9 mouse cellular contexts compared by ENCODE assay signal in the genomic region with DNA sequence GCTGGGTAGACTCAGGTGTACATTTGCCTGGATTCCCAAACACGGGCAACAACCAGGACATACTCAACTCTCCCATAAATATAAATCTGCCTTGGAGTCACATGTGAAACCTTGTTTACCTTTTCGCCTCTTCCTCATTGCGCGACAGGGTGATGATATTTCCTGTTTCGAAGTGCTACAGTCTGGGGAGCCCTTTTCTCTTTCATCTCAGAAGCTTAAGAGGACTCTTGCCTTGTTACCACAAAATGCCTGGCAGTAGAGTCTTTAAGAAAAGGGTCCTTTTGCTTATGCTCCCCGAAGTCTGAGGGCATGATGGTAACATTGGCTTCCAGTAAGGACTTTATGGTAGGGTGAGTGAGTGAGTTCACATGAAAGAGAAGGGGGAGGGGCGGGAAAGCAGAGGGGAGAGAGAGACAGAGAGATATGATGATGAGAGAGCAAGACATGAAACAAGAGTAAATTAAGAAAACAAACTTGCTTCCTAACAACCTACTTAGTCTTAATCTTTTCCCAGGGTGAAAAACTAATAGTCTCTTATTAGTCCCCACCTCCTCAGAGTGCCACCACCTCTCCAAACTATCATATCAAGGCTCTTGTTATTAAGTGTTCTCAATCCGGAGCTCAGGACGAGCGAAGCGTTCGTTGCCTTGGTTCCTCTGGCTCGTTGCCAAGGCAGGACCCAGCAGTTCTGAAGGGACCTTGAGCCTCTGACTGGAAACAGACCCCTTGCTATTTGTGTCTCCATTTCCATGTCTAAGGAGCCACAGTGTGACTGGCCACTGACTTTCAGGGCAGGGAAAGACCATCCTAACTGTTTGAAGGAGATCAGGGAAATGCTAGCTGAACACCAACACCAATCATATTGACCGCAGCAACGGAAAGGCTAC.
DNase-seq lines count a peak whose midpoint lies in the region; ATAC-seq lines count a peak whose summit lies in the region.
"Had no signal": no experiment of that assay in that cellular context is flagged by ENCODE, and none has a peak within 500 bp of the region (broad histone marks: within the 10 kb centered on the region; RNA-seq: fewer than 3 reads in every experiment).

No protein-coding gene starts in this region.

- no peaks in the 10 kb centered on the region for H3K36me3 ChIP-seq in forebrain, embryonic 14.5 days (ENCODE audit: control insufficient read depth, insufficient read depth, low read length)
- H3K36me3 ChIP-seq in forebrain, embryonic 12.5 days (replicated peaks), result no peaks in the 10 kb centered on the region
- H3K36me3 ChIP-seq in macrophage (ENCODE audit: inconsistent target), result no peaks in the 10 kb centered on the region
- H3K36me3 ChIP-seq: G1E had no signal

- 64% methylated on average over 15 of the region's 15 CpGs for WGBS in forebrain, embryonic 14.5 days
- 72% methylated on average over 15 of the region's 15 CpGs for WGBS in forebrain, embryonic 12.5 days
- WGBS in macrophage (ENCODE audit: missing documents), result 68% methylated on average over 14 of the region's 15 CpGs

- intact Hi-C loops in left cerebral cortex, postnatal 36 days (cut with DNase I), result no loop called here

- H3K27me3 ChIP-seq in forebrain, embryonic 14.5 days (replicated peaks; ENCODE audit: control insufficient read depth, insufficient read depth, low read length), result no peaks in the 10 kb centered on the region
- no peaks in the 10 kb centered on the region for H3K27me3 ChIP-seq in forebrain, embryonic 12.5 days

- no peak for ATAC-seq in forebrain, embryonic 14.5 days
- no peak for ATAC-seq in forebrain, embryonic 12.5 days (ENCODE audit: low FRiP score)

- no peaks in the 10 kb centered on the region for H3K79me2 ChIP-seq in macrophage (ENCODE audit: inconsistent target)

- no peaks in the 10 kb centered on the region for H3K9me3 ChIP-seq in forebrain, embryonic 14.5 days (replicated peaks; ENCODE audit: control insufficient read depth, low read length)
- no peaks in the 10 kb centered on the region for H3K9me3 ChIP-seq in forebrain, embryonic 12.5 days
- H3K9me3 ChIP-seq: G1E had no signal

- no peak overlapping the region for H3K4me3 ChIP-seq in forebrain, embryonic 14.5 days (ENCODE audit: low read depth, low read length)
- no peak overlapping the region for H3K4me3 ChIP-seq in forebrain, embryonic 12.5 days (replicated peaks)
- H3K4me3 ChIP-seq in macrophage (ENCODE audit: inconsistent target), result no peak overlapping the region

- no peak overlapping the region for H3K9ac ChIP-seq in forebrain, embryonic 14.5 days (ENCODE audit: low read length)
- no peak overlapping the region for H3K9ac ChIP-seq in forebrain, embryonic 12.5 days

- no peak overlapping the region for H3K4me2 ChIP-seq in forebrain, embryonic 14.5 days (ENCODE audit: low read length)
- no peak overlapping the region for H3K4me2 ChIP-seq in forebrain, embryonic 12.5 days

- DNase-seq in forebrain, embryonic 14.5 days (ENCODE audit: low spot score), result peak; percentile 31
- peak; percentile 47 to 62 for DNase-seq in CD8-positive naive resting alpha-beta T cell, adult 2 months (ENCODE audit: low read depth in 2 of 2, low spot score in 2 of 2)
- DNase-seq in heart, adult 8-10 months (ENCODE audit: low spot score), result peak; percentile 17
- no peak for DNase-seq in left cerebral cortex, postnatal 36 days (ENCODE audit: low spot score in 2 of 2)
- no peak for DNase-seq in right cerebral cortex, postnatal 25 days
- no peak for DNase-seq in frontal cortex, adult 2 months (ENCODE audit: extremely low spot score in 1 of 2, low spot score in 1 of 2)

- H3K27ac ChIP-seq in forebrain, embryonic 14.5 days (ENCODE audit: low read depth, low read length), result no peak overlapping the region
- H3K27ac ChIP-seq in forebrain, embryonic 12.5 days, result no peak overlapping the region
- peak overlapping the region; percentile 7; the same call in 1 of the 2 replicates for H3K27ac ChIP-seq in macrophage

- H3K4me1 ChIP-seq in forebrain, embryonic 14.5 days (ENCODE audit: control insufficient read depth, insufficient read depth, low read length), result no peaks in the 10 kb centered on the region
- H3K4me1 ChIP-seq in forebrain, embryonic 12.5 days, result peaks cover 3% of the 10 kb centered on the region; the same call in 1 of the 2 replicates

Comparison
In these comparisons a context has a peak if more than half of its experiments do, and no peak if none do; other contexts are left out.
1. DNase-seq: peak in forebrain, embryonic 14.5 days (single experiment), CD8-positive naive resting alpha-beta T cell, adult 2 months (2 of 2) and heart, adult 8-10 months (single experiment); none in left cerebral cortex, postnatal 36 days (0 of 2), right cerebral cortex, postnatal 25 days (single experiment) and frontal cortex, adult 2 months (0 of 2).